Mouse (Mus musculus) cerebellum, postnatal 4 days (tissue): Measurements from ENCODE around the gene Zfp143.

Experiments
- DNase-seq, 2 experiments: peaks; one replicate each; pipeline ENCODE4 v3.0.0; 2022; ENCODE audit warnings: low spot score in 2 of 2, mixed read lengths in 1 of 2

The Zfp143 gene

DNA sequence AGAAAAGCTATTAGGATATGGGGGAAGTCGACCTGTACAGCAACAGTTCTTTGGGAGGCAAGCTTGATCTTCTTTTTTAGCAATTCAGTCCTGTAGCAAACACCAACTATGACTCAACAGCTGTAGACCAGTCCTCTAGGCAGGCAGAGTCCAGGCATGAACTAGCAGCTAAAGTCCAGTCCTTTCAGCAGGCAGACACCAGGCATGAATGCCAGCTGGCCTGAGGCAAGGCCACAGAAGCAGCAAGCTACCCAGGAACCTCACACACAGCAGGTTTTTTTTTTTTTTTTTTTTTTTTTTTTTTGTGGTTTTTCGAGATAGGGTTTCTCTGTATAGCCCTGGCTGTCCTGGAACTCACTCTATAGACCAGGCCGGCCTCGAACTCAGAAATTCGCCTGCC, 73.0 kb downstream of the Zfp143 start:
- DNase-seq = no peak

DNA sequence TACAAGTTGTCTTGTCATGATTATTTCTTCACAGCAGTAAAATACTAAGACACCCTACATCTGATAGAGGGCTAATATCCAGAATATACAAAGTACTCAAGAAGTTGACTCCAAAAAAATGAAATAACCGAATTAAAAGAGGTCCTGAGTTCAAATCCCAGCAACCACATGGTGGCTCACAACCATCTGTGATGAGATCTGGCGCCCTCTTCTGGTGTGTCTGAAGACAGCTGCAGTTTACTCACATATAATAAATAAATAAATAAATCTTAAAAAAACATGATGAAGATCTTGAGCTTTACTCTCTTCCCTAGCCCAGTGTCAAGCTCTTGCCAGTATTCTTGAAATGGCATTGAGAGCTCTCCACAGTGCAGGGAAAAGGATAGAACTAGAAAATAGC, 77.5 kb downstream of the Zfp143 start:
- DNase-seq = no peak

DNA sequence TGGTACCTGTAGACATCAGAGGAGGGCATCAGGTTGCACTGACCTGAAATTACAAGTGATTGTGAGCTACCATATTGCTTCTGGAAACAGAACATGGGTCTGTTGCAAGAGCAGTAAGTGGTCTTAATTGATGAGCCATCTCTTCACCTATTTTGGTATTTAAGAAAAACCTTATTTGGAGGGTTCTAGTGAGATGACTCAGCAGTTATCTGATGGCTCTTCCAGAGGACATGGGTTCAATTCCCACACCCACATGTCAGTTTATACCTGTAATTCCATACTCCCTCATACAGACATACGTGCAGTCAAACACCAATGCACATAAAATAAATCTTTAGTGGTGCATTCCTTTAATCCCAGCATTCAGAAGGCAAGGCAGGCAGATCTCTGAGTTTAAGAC, 82.8 kb downstream of the Zfp143 start:
- no peak for DNase-seq
